Mouse (Mus musculus): Measurements from ENCODE around the gene Atic. TPM values are rescaled to one million over a fixed set of nuclear protein-coding genes. Genes with fewer than 3 reads are reported as not detected.

Atic gene
- polyA plus RNA-seq, 1 experiment from 2014 or later, result 17.5 TPM

DNA sequence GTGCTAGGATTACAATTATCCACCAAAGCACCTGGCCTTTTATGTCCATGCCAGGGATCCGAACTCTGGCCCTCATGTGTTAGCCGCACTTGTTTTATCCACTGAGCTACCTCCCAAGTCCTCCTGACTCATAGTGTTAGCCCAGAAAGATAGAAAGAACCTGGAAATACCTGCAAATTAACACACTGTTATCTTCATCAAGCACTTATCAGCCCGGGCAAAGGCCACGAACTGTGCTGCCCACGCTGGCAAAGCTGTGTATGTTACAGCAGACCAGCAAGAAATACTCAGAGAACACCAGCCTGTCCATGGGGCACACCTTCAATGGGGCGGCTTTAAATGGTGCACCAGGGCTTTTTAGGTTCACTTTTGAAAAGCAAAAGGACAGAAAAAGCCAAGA lies 66.7 kb downstream of the Atic start:
- no peaks in the 10 kb centered on the region for H3K9me3 ChIP-seq (ENCODE audit: low read length)
- WGBS, result 93% methylated on average over 6 of the region's 6 CpGs
- no peak overlapping the region for H3K27ac ChIP-seq (ENCODE audit: low read length)
- no peak for TF ChIP-seq CTCF (IDR thresholded peaks at IDR 0.05)
- no peak for TF ChIP-seq EP300 (IDR thresholded peaks at IDR 0.05)
- H3K4me2 ChIP-seq (replicated peaks; ENCODE audit: low read depth, low read length), result no peak overlapping the region
- no peaks in the 10 kb centered on the region for H3K4me1 ChIP-seq (ENCODE audit: insufficient read depth, low read depth, low read length)
- no peak overlapping the region for H3K4me3 ChIP-seq (ENCODE audit: low read depth, low read length)
- H3K27me3 ChIP-seq (replicated peaks; ENCODE audit: insufficient read depth, low read length), result no peaks in the 10 kb centered on the region
- ATAC-seq (no peak), DNase-seq (ENCODE audit: low spot score) (no peak)
- H3K9ac ChIP-seq (replicated peaks; ENCODE audit: low read depth), result no peak overlapping the region
- peaks cover 35% of the 10 kb centered on the region for H3K36me3 ChIP-seq (ENCODE audit: insufficient read depth, low read length)

Other genes with a start within 250 kb of the Atic start
- gene Abca12, start 142.2 kb upstream of the Atic start, polyA plus RNA-seq (2015; fragmentation: Nextera tagmentation; extraction: Ambion mirVana), result not detected in 2 replicates
- 250 and 295 TPM in 2 replicates for gene Fn1, start 96.0 kb downstream of the Atic start, polyA plus RNA-seq (2015; fragmentation: Nextera tagmentation; extraction: Ambion mirVana)

Measured in lung, postnatal 0 days (tissue).